Mouse (Mus musculus) CD4-positive, CD25-positive, alpha-beta regulatory T cell, adult 4 months (primary cell): ENCODE data around the gene Hoxc5. TPM values are rescaled to one million over a fixed set of nuclear protein-coding genes. Genes with fewer than 3 reads are reported as not detected.

Experiments
- ATAC-seq: one replicate; pipeline ENCODE4 v1.8.0; 2017
- polyA plus RNA-seq, 2 experiments: library from polyadenylated mRNA; unstranded; fragments of 100-300 nt; shearing (Covaris generic); gene quantifications; one replicate each; pipeline ENCODE4 v1.2.1; 2017

The Hoxc5 gene
- polyA plus RNA-seq, 2 experiments from 2014 or later: not detected

- no peak for ATAC-seq
Observed at GRCm38 (mm10) chr15:103011928-103012486, 44.8 kb downstream of the Hoxc5 start.

GRCm38 (mm10) chr15:103013238-103013984 is 46.2 kb downstream of the Hoxc5 start:
- ATAC-seq: no peak

- ATAC-seq: no peak
Observed at GRCm38 (mm10) chr15:103014166-103015008, 47.1 kb downstream of the Hoxc5 start.

GRCm38 (mm10) chr15:103015009-103015399 is 47.8 kb downstream of the Hoxc5 start:
- no peak for ATAC-seq

- ATAC-seq: no peak
Observed at GRCm38 (mm10) chr15:103015406-103016166, 48.3 kb downstream of the Hoxc5 start.

GRCm38 (mm10) chr15:103018636-103019035 is 51.4 kb downstream of the Hoxc5 start, which contains the start of gene Hoxc4:
TSS of gene Hoxc4 (plus strand) at chr15:103018934.
- no peak for ATAC-seq

GRCm38 (mm10) chr15:103020899-103021418 is 53.7 kb downstream of the Hoxc5 start:
- no peak for ATAC-seq

GRCm38 (mm10) chr15:103021544-103021943 is 54.3 kb downstream of the Hoxc5 start:
- no peak for ATAC-seq

- ATAC-seq: no peak
Observed at GRCm38 (mm10) chr15:103024131-103024530, 56.9 kb downstream of the Hoxc5 start.

- ATAC-seq: no peak
Observed at GRCm38 (mm10) chr15:103027266-103028235, 60.3 kb downstream of the Hoxc5 start.

- ATAC-seq: no peak
Observed at GRCm38 (mm10) chr15:103028916-103029512, 61.8 kb downstream of the Hoxc5 start.

- no peak for ATAC-seq
Observed at GRCm38 (mm10) chr15:103030142-103030541, 62.9 kb downstream of the Hoxc5 start.

GRCm38 (mm10) chr15:103032167-103032566 is 64.9 kb downstream of the Hoxc5 start:
- ATAC-seq: no peak

- ATAC-seq: no peak
Observed at GRCm38 (mm10) chr15:103032646-103033575, 65.7 kb downstream of the Hoxc5 start.

GRCm38 (mm10) chr15:103034043-103034806 is 67.0 kb downstream of the Hoxc5 start:
- no peak for ATAC-seq

- ATAC-seq: no peak
Observed at GRCm38 (mm10) chr15:103034807-103035547, 67.7 kb downstream of the Hoxc5 start.

- no peak for ATAC-seq
Observed at GRCm38 (mm10) chr15:103035548-103035881, 68.3 kb downstream of the Hoxc5 start.

GRCm38 (mm10) chr15:103037579-103037978 is 70.3 kb downstream of the Hoxc5 start:
- no peak for ATAC-seq
